Mouse (Mus musculus) midbrain, embryonic 13.5 days (tissue): ENCODE measurements around the gene Hs2st1. TPM values are rescaled to one million over a fixed set of nuclear protein-coding genes. Genes with fewer than 3 reads are reported as not detected.
"Not testable (repeated sequence)": the region's sequence is repeated elsewhere in the genome, so short reads cannot be mapped to it uniquely, and the experiment has no call there.

Source experiments
- ATAC-seq: fragments of 200-750 bp; cut with Nextera tagmentation; 2 replicates; pipeline ENCODE4 v1.8.0; 2017; ENCODE audit warnings: mild to moderate bottlenecking, moderate TSS enrichment, moderate library complexity
- H3K27ac ChIP-seq: fragments of 300-500 bp; sonication (generic); 2 replicates; pipeline ENCODE4 v1.5.1; 2015; ENCODE audit warnings: inconsistent platforms, mild to moderate bottlenecking, moderate library complexity
- H3K27me3 ChIP-seq: fragments of 300-500 bp; sonication (generic); 2 replicates; pipeline ENCODE4 v1.6.1; 2015; ENCODE audit warnings: mild to moderate bottlenecking, inconsistent platforms
- H3K36me3 ChIP-seq: fragments of 300-500 bp; sonication (generic); 2 replicates; pipeline ENCODE4 v1.6.1; 2015; ENCODE audit warnings: mild to moderate bottlenecking, inconsistent platforms
- H3K4me1 ChIP-seq: fragments of 300-500 bp; sonication (generic); replicated peaks from 2 replicates; pipeline ENCODE4 v1.6.1; 2015; ENCODE audit warnings: inconsistent platforms
- H3K4me2 ChIP-seq: fragments of 300-500 bp; sonication (generic); replicated peaks from 2 replicates; pipeline ENCODE4 v1.6.1; 2015; ENCODE audit warnings: moderate library complexity, mild to moderate bottlenecking, inconsistent platforms
- H3K4me3 ChIP-seq: fragments of 300-500 bp; sonication (generic); replicated peaks from 2 replicates; pipeline ENCODE4 v1.5.1; 2015; ENCODE audit warnings: mild to moderate bottlenecking, inconsistent platforms
- H3K9ac ChIP-seq: fragments of 300-500 bp; sonication (generic); replicated peaks from 2 replicates; pipeline ENCODE4 v1.6.1; 2015; ENCODE audit warnings: mild to moderate bottlenecking, inconsistent platforms
- H3K9me3 ChIP-seq: fragments of 300-500 bp; sonication (generic); 2 replicates; pipeline ENCODE4 v1.6.1; 2016; ENCODE audit warnings: mild to moderate bottlenecking, inconsistent platforms
- WGBS: fragments of 180-500 bp; shearing (Covaris S2); methylation state at CpG from one replicate; pipeline ENCODE4 v1.1.7; 2015; 5-methylcytosine and 5-hydroxymethylcytosine counted together
- polyA plus RNA-seq: library from polyadenylated mRNA; unstranded; fragments of >200 nt; fragmentation: Nextera tagmentation; extraction: Ambion mirVana; gene quantifications from 2 replicates; pipeline ENCODE4 v1.2.1, GENCODE M21; 2015

The Hs2st1 gene
- polyA plus RNA-seq, 1 experiment from 2014 or later, result 17.4 TPM

GRCm38 (mm10) chr3:144605811-144606210 lies 35.8 kb upstream of the Hs2st1 start:
- not testable (repeated sequence) for H3K9ac ChIP-seq, H3K9me3 ChIP-seq, H3K4me3 ChIP-seq, H3K27ac ChIP-seq, H3K36me3 ChIP-seq, H3K27me3 ChIP-seq, H3K4me1 ChIP-seq, H3K4me2 ChIP-seq, ATAC-seq
- WGBS, result 69% methylated on average over 7 of the region's 7 CpGs

GRCm38 (mm10) chr3:144604205-144604604 lies 34.2 kb upstream of the Hs2st1 start:
- Histone ChIP-seq H3K4me1 (no peaks in the 10 kb centered on the region), H3K27me3 (no peaks in the 10 kb centered on the region), H3K36me3 (peaks cover 9% of the 10 kb centered on the region; the same call in 1 of the 2 replicates), H3K4me3 (no peak overlapping the region), H3K27ac (no peak overlapping the region), H3K4me2 (no peak overlapping the region), H3K9ac (no peak overlapping the region), H3K9me3 (no peaks in the 10 kb centered on the region)
- ATAC-seq, result no peak
- 79% methylated on average over 7 of the region's 7 CpGs for WGBS

GRCm38 (mm10) chr3:144603558-144603957 lies 33.6 kb upstream of the Hs2st1 start:
- Histone ChIP-seq H3K9ac (no peak overlapping the region), H3K4me3 (no peak overlapping the region), H3K4me2 (no peak overlapping the region), H3K27me3 (no peaks in the 10 kb centered on the region), H3K27ac (no peak overlapping the region), H3K9me3 (no peaks in the 10 kb centered on the region), H3K4me1 (no peaks in the 10 kb centered on the region), H3K36me3 (peaks cover 9% of the 10 kb centered on the region; the same call in 1 of the 2 replicates)
- ATAC-seq, result no peak
- WGBS, result 89% methylated on average over 3 of the region's 3 CpGs

DNA sequence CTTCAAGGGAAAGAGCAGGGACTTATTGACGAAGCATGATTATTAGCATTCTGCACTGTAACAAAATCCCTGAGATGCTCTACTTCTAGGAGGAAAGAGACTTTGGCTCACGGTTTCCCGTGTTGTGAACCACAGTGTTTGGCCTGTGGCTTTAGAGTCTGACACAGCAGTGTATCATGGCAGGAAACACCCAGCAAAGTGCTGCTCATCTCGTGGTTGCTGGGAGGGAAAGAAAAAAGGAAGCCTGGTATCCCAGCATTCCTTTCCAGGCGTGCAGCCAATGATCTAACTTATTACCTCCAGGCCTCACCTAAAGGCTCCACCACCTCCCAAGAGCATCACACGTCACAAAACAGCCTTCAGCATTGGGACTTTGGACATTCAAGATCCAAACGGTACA lies 32.8 kb upstream of the Hs2st1 start:
- Histone ChIP-seq H3K27me3 (no peaks in the 10 kb centered on the region), H3K4me1 (peaks cover 7% of the 10 kb centered on the region), H3K27ac (no peak overlapping the region), H3K9me3 (no peaks in the 10 kb centered on the region), H3K4me2 (no peak overlapping the region), H3K9ac (no peak overlapping the region), H3K36me3 (peaks cover 9% of the 10 kb centered on the region; the same call in 1 of the 2 replicates), H3K4me3 (no peak overlapping the region)
- ATAC-seq, result no peak
- WGBS, result 82% methylated on average over 7 of the region's 7 CpGs

- Histone ChIP-seq H3K27me3 (no peaks in the 10 kb centered on the region), H3K4me1 (peaks cover 10% of the 10 kb centered on the region), H3K4me3 (no peak overlapping the region), H3K27ac (no peak overlapping the region), H3K36me3 (peaks cover 9% of the 10 kb centered on the region; the same call in 1 of the 2 replicates), H3K9me3 (no peaks in the 10 kb centered on the region), H3K4me2 (no peak overlapping the region), H3K9ac (no peak overlapping the region)
- ATAC-seq, result no peak
- WGBS, result 75% methylated on average over 4 of the region's 4 CpGs
Measured at GRCm38 (mm10) chr3:144602413-144602812, 32.4 kb upstream of the Hs2st1 start.

GRCm38 (mm10) chr3:144597790-144598467 lies 27.9 kb upstream of the Hs2st1 start:
- Histone ChIP-seq H3K4me2 (no peak overlapping the region), H3K27ac (0 out of 2 replicates have a peak overlapping the region, but pooled peaks have one; percentile 6), H3K36me3 (peaks cover 25% of the 10 kb centered on the region; the same call in 1 of the 2 replicates), H3K9ac (no peak overlapping the region), H3K27me3 (no peaks in the 10 kb centered on the region), H3K4me3 (no peak overlapping the region), H3K4me1 (peaks cover 14% of the 10 kb centered on the region), H3K9me3 (no peaks in the 10 kb centered on the region)
- ATAC-seq, result peak; percentile 62; the same call in 1 of the 2 replicates
- 33% methylated on average over 12 of the region's 12 CpGs for WGBS

DNA sequence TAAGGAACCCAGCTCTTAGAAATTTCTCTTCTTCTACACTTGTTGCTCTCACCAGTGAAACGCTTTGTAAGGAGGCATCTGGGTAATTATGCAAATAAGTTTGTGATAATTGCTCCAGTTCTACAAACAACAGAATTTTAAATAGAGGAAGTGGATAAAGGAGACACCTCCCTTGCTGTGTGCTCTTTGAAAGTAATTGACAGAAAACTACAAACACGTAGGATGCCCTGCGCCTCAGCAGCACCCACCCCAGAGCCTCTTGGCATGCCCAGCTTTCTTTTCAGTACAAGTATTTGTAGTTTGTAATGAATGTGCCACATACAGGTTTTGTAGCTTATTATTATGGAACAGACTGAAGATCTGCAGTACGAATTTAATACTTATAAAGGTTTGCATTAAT lies 27.1 kb upstream of the Hs2st1 start:
- Histone ChIP-seq H3K27ac (no peak overlapping the region), H3K9ac (no peak overlapping the region), H3K4me3 (no peak overlapping the region), H3K4me2 (no peak overlapping the region), H3K9me3 (no peaks in the 10 kb centered on the region), H3K4me1 (peaks cover 14% of the 10 kb centered on the region), H3K36me3 (peaks cover 25% of the 10 kb centered on the region; the same call in 1 of the 2 replicates), H3K27me3 (no peaks in the 10 kb centered on the region)
- ATAC-seq, result peak; percentile 62; the same call in 1 of the 2 replicates
- WGBS, result 45% methylated on average over 4 of the region's 4 CpGs

- H3K9ac ChIP-seq, result no peak overlapping the region
- WGBS, result 78% methylated on average over 9 of the region's 9 CpGs
- H3K9me3 ChIP-seq, result no peaks in the 10 kb centered on the region
- H3K27me3 ChIP-seq, result no peaks in the 10 kb centered on the region
- H3K4me3 ChIP-seq, result no peak overlapping the region
- H3K4me1 ChIP-seq, result peaks cover 18% of the 10 kb centered on the region
- no peak for ATAC-seq
- H3K27ac ChIP-seq, result no peak overlapping the region
- peaks cover 31% of the 10 kb centered on the region for H3K36me3 ChIP-seq
- H3K4me2 ChIP-seq, result no peak overlapping the region
Measured at GRCm38 (mm10) chr3:144592992-144593785, 23.2 kb upstream of the Hs2st1 start.

DNA sequence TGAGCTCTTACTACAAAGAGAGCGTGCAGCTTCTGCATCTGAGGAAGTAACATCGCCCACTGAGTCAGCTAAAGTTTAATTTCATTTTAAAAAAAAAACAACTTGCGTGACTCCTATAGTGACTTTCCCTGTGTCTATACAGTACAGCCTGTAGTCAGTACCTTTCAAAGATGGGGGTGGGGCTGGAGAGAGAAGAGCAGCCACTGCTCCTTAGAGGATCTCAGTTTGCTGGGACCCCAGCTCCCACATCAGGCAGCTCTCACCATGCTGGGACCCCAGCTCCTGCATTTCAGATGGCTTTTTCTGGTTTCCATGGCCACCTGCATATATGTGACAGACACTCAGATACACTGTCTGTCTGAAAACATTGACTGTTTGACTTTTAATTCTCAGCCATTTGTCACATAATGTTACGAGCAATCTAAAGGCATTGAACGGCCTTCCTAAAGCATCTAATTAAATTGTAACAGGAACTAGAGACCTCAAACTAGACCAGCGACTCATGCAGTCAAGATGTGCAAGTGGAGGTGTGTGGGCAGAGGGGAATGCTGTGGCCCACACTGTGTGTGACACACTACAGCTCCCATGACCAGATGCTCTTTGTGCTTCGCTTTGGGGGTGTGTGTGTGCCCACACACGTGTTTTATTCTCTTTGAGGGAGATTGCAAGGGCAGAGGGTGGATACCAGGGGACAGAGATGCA lies 19.4 kb upstream of the Hs2st1 start:
- Histone ChIP-seq H3K4me3 (no peak overlapping the region), H3K4me1 (peaks cover 7% of the 10 kb centered on the region; the same call in 1 of the 2 replicates), H3K9me3 (no peaks in the 10 kb centered on the region), H3K36me3 (peaks cover 28% of the 10 kb centered on the region), H3K27ac (no peak overlapping the region), H3K9ac (no peak overlapping the region), H3K27me3 (no peaks in the 10 kb centered on the region), H3K4me2 (no peak overlapping the region)
- WGBS, result 82% methylated on average over 8 of the region's 8 CpGs
- ATAC-seq, result no peak

DNA sequence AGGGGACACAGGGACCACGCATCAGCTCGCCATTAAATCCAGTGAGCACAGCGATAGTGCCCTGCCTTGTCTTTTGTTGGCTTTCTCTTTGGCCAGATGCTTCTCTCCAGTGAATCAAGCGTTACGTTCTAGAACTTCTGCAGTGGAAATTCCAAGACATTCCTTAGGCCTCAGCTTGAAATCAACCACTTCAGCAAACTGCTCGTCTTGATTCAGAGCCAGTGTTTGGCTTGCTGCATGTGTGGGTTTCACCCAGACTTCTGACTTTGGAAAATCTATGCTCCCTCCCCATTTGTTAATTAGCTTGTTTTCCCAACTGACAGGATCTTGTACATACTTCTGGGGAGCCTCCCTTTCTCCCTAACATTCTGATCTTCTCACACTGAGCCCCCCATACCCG lies 16.8 kb upstream of the Hs2st1 start:
- Histone ChIP-seq H3K9me3 (no peaks in the 10 kb centered on the region), H3K36me3 (peaks cover 40% of the 10 kb centered on the region), H3K4me2 (no peak overlapping the region), H3K27ac (no peak overlapping the region), H3K4me1 (peaks cover 10% of the 10 kb centered on the region), H3K4me3 (no peak overlapping the region), H3K27me3 (no peaks in the 10 kb centered on the region), H3K9ac (no peak overlapping the region)
- 92% methylated on average over 7 of the region's 7 CpGs for WGBS
- no peak for ATAC-seq

- no peak overlapping the region for H3K4me3 ChIP-seq
- H3K27me3 ChIP-seq, result no peaks in the 10 kb centered on the region
- no peak overlapping the region for H3K9ac ChIP-seq
- no peaks in the 10 kb centered on the region for H3K9me3 ChIP-seq
- no peak overlapping the region for H3K4me2 ChIP-seq
- WGBS, result 88% methylated on average over 6 of the region's 6 CpGs
- H3K27ac ChIP-seq, result no peak overlapping the region
- no peak for ATAC-seq
- peaks cover 10% of the 10 kb centered on the region for H3K4me1 ChIP-seq
- peaks cover 39% of the 10 kb centered on the region for H3K36me3 ChIP-seq
Measured at GRCm38 (mm10) chr3:144584789-144585553, 15.0 kb upstream of the Hs2st1 start.
